Mouse (Mus musculus) megakaryocyte, embryonic 14.5 days (primary cell): ENCODE results near the gene Camkmt. TPM values are rescaled to one million over a fixed set of nuclear protein-coding genes. Genes with fewer than 3 reads are reported as not detected.

ENCODE experiments used
- H3K27me3 ChIP-seq: replicated peaks from 2 replicates; pipeline ENCODE3; 2012; ENCODE audit warnings: inconsistent platforms
- H3K36me3 ChIP-seq: replicated peaks from 2 replicates; pipeline ENCODE3; 2012; ENCODE audit warnings: low read length, inconsistent platforms, mixed read lengths
- H3K4me1 ChIP-seq: 2 replicates; pipeline ENCODE4 v1.6.1; 2012; ENCODE audit warnings: inconsistent platforms
- H3K4me3 ChIP-seq: replicated peaks from 2 replicates; pipeline ENCODE3; 2012; ENCODE audit warnings: moderate library complexity, mild to moderate bottlenecking, inconsistent platforms
- H3K9me3 ChIP-seq: 2 replicates; pipeline ENCODE4 v1.6.1; 2012; ENCODE audit warnings: inconsistent platforms
- FLI1 ChIP-seq: IDR thresholded peaks from 2 replicates; pipeline ENCODE4 v1.6.1; 2012; ENCODE audit warnings: low read length, inconsistent platforms, mixed read lengths
- GATA1 ChIP-seq: IDR thresholded peaks from 3 replicates; pipeline ENCODE4 v1.6.1; 2012; ENCODE audit warnings: mixed read lengths, low read length, inconsistent platforms, borderline replicate concordance
- polyA plus RNA-seq: library from polyadenylated mRNA; stranded (reverse); fragments of >175 nt; gene quantifications from 2 replicates; pipeline ENCODE4 v1.2.3, GENCODE M21; 2012; ENCODE audit warnings: low replicate concordance; ENCODE audit not compliant: insufficient read depth

The Camkmt gene
- polyA plus RNA-seq, 1 experiment, result 7.6 TPM

DNA sequence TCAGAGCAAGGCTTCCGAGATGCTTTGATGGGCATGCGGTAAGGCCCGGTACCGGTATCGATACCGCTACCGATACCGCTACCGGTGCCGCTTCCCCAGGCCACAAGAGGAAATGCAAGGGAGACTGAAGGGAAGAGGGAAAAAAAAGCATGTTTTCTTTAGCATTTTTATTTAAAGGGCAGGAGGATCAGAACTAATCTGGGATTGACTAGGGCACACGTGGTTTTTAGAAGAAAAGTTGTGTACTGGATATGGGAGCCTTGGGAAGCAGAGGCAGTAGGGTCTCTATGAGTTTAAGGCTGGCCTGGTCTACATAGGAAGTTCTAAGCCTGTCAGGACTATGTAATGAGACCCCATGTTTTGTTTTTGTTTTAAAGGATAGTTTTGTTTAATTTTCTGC lies 167.0 kb downstream of the Camkmt start:
- Histone ChIP-seq H3K4me3 (no peak overlapping the region), H3K9me3 (peaks cover 9% of the 10 kb centered on the region; the same call in 1 of the 2 replicates), H3K4me1 (no peaks in the 10 kb centered on the region), H3K36me3 (no peaks in the 10 kb centered on the region), H3K27me3 (no peaks in the 10 kb centered on the region)
- TF ChIP-seq GATA1 (no peak), FLI1 (no peak)

DNA sequence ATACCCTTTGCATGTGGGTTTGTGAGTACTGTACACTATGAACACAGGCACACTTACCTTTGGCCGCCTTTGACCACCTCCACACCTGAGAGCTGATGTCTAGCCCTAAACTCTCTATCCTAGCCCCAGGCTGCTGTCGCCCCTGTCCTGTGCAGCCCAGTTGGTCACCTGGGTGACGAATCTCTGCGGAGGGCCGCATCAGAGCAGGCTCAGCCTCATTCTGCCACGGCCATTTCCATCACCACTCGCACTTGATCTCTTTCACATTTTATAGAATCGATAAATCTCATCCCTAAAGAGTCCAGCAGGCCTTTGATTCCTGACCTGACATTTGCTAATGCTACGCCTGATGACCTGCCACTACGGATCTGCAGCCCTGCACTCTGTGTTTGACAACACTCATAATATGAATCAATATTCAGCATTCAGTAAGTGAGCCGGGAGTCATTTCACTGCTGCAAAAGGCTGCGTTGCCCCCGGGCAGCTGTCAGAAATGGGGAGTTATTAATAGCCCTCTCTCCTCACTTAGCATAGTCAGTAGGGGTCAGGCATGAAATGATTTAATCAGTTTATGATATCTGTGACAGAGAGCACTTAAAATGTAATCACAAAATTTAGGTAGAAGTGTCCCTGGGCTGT lies 168.5 kb downstream of the Camkmt start:
- no peak for TF ChIP-seq FLI1
- TF ChIP-seq GATA1, result no peak
- H3K36me3 ChIP-seq, result no peaks in the 10 kb centered on the region
- no peak overlapping the region for H3K4me3 ChIP-seq
- H3K4me1 ChIP-seq, result no peaks in the 10 kb centered on the region
- no peaks in the 10 kb centered on the region for H3K27me3 ChIP-seq
- peaks cover 15% of the 10 kb centered on the region for H3K9me3 ChIP-seq

DNA sequence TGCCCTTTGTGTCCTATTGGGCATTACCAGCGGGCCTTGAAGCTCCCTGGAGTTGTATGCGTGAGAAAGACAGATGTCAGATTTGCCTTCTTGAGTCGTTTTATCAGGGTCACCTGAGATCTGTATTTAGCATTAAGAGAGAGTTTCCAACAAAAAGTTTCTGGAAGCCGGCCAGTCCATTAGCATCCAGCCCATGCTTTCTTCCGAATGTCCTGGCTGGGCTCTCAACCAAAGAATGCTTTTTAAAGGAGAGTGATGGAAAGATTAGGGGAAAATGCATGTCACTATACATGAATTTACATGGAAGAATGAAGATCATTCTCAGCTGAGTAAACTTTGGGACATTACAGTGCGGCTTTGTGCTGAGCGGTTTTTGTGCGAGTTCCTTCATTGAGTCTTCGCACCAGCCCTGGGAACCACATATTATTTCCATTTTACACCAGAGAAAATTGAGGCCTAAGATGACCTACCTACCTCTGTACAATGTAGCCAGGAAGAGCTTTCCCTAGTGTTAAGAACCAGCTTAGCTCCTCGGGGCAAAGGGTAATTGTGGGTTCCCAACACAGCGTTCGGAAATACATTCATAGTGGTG lies 176.6 kb downstream of the Camkmt start:
- H3K4me1 ChIP-seq, result no peaks in the 10 kb centered on the region
- H3K27me3 ChIP-seq, result no peaks in the 10 kb centered on the region
- H3K4me3 ChIP-seq, result no peak overlapping the region
- H3K9me3 ChIP-seq, result peaks cover 33% of the 10 kb centered on the region
- no peaks in the 10 kb centered on the region for H3K36me3 ChIP-seq
- TF ChIP-seq GATA1, result no peak
- no peak for TF ChIP-seq FLI1

DNA sequence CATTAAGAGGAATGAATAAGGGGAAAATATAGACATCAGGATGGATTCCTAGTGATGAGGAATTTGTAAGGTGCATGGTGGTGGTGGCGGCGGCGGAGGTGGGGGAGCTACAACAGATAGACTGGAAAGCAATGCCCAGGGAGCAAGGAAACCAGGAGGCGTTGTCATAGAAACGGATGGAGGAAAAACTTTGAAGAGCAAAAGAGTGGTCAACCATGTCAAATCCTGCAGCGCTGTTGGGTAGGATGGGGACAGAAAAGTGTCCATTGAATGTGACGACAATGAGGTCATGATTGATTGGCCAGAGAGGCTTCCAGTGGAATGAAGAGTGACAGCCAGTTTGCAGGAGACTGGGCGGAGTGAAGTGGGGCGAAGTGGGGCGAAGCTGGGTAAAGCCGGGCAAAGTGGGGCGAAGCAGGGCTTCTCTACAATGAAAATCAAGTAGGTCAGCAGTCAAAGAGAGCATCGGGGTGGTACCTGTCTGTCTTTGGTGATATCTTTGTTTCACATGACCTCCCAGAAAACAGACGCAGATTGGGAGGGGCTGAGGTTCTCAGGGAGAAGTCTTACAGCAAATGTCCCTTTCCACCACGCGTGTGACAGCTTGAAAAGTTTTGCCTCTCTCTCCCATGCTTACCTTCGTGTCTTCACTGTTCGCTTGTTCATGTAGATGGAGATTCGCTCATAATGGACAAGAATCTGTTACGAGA lies 181.3 kb downstream of the Camkmt start:
- H3K36me3 ChIP-seq, result no peaks in the 10 kb centered on the region
- H3K9me3 ChIP-seq, result peaks cover 36% of the 10 kb centered on the region
- H3K4me1 ChIP-seq, result no peaks in the 10 kb centered on the region
- H3K4me3 ChIP-seq, result no peak overlapping the region
- TF ChIP-seq FLI1 (no peak), GATA1 (no peak)
- H3K27me3 ChIP-seq, result no peaks in the 10 kb centered on the region

DNA sequence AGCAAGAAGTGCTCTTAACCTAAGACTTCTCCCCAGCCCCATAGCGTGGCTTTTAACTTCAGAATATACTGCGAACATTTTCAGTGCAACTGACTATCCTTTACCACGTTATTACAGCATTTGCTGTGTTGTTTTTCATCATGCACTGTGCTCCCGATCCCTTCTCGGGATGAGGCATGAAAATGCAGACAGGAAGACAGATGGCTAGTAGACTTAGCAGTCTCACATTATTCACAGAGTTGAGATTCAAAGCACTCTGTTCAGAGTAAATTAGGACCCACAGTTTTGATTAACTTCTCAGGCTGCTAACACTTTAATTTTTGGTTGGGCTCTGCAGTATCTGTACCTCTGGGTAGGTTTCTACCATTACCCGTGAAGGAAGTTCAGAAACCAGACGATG lies 189.4 kb downstream of the Camkmt start:
- Histone ChIP-seq H3K4me1 (no peaks in the 10 kb centered on the region), H3K9me3 (peaks cover 46% of the 10 kb centered on the region)
- TF ChIP-seq GATA1 (no peak), FLI1 (no peak)

DNA sequence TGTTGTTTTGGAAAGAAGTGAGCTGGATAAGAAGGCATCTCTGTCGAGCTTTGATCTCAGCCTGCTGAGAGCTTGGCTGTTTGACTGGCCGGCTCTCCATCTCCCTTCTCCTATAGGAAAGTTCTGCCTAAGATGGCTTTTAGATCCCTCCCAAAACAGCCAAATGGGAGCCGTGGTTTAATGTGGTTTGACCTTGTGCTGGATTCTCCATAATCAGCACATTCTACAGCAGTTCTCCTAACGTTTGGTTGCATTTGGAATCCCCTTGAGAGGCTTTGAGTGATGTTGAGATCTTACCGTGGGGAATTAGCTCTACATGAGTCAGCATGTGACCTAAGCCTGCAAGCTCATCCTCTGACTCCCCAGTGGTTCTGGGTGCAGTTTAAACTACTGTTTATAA lies 192.1 kb downstream of the Camkmt start:
- TF ChIP-seq FLI1, result no peak
- TF ChIP-seq GATA1, result no peak

More for the DNA sequence above, 189.4 kb downstream of the Camkmt start:
- H3K36me3 ChIP-seq, result no peaks in the 10 kb centered on the region
- H3K4me3 ChIP-seq, result no peak overlapping the region
- no peaks in the 10 kb centered on the region for H3K27me3 ChIP-seq

DNA sequence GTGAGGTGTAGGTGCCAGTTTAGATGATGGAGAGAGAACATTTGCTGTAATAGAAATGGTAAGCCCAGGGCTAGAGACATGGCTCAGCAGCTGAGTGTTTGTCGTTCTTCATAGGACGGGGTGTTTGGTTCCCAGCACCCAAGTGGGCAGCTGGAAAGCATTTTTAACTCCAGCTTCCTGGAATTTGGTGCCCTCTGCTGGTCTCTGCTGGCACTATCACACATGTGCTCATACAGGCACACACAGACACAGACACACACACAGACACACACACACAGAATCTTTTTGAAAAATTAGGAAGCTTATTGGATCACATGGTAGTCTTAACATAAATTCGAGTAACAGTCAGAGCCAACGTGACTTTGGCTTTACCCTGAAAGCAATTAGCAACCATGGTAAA lies 200.8 kb downstream of the Camkmt start:
- Histone ChIP-seq H3K4me3 (no peak overlapping the region), H3K4me1 (no peaks in the 10 kb centered on the region), H3K27me3 (no peaks in the 10 kb centered on the region), H3K36me3 (no peaks in the 10 kb centered on the region), H3K9me3 (peaks cover 56% of the 10 kb centered on the region)
- TF ChIP-seq FLI1 (no peak), GATA1 (no peak)

More for the DNA sequence above, 192.1 kb downstream of the Camkmt start:
- H3K36me3 ChIP-seq, result no peaks in the 10 kb centered on the region
- H3K4me3 ChIP-seq, result no peak overlapping the region
- peaks cover 60% of the 10 kb centered on the region for H3K9me3 ChIP-seq
- H3K4me1 ChIP-seq, result no peaks in the 10 kb centered on the region
- H3K27me3 ChIP-seq, result no peaks in the 10 kb centered on the region

DNA sequence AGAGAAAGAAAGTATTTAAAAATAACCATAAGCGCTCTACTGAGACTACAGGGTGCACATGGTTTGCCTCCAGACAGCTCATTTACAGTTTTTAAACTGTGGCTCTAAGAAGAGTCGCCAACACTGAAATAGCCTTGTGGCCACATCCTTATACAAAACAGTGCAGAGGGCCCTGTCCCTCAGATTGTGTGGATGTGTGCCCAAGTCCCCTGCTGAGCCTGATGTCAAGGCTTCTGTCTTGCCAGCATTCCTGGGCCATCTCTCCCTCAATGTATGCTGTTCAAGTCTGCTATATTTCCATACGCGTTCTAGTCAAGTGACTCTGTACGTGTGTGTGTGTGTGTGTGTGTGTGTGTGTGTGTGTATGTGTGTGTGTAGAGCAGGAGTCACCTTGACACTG lies 201.2 kb downstream of the Camkmt start:
- Histone ChIP-seq H3K4me1 (no peaks in the 10 kb centered on the region), H3K9me3 (peaks cover 52% of the 10 kb centered on the region), H3K27me3 (no peaks in the 10 kb centered on the region), H3K36me3 (no peaks in the 10 kb centered on the region), H3K4me3 (no peak overlapping the region)
- TF ChIP-seq FLI1 (no peak), GATA1 (no peak)

DNA sequence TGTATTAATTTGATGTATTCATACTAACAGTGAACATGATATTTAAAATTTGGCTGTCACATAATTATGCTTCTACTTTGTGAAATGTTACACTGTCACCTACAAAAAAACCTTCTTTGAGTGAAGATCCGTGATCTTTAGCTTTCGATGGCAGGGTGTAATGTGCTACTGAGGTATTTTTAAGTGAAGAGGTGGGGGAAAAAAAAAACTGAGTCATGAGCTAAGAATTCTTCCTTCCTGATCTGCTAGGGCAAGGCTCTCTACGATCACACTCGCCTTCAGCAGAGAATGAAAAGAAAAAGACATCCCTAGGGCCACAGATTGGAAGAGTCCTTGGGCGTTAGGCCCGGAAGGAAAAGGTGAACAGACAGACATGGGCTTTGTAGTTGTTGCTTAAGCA lies 201.9 kb downstream of the Camkmt start:
- Histone ChIP-seq H3K27me3 (no peaks in the 10 kb centered on the region), H3K9me3 (peaks cover 48% of the 10 kb centered on the region), H3K4me1 (no peaks in the 10 kb centered on the region), H3K4me3 (no peak overlapping the region), H3K36me3 (no peaks in the 10 kb centered on the region)
- TF ChIP-seq FLI1, result no peak
- TF ChIP-seq GATA1, result no peak

DNA sequence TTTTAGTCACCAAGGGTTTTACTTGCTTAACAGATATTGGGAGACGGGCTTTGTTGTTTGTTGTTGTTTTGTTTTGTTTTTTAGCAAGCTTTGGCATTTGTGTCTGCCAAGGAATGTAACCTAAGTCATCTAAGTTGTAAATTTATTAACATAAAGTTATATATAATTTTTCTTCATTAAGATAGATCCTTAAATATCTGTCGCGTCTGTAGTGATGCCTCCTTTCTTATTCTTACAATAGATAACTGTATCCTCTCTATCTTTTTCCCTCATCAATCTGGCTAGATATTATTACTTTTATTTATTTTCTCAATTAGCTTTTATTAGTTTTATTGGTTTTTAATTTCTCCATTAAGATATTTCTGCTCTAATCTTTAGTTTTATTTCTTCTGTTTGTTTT lies 213.3 kb downstream of the Camkmt start:
- H3K4me3 ChIP-seq, result no peak overlapping the region
- H3K4me1 ChIP-seq, result no peaks in the 10 kb centered on the region
- no peak for TF ChIP-seq GATA1
- H3K27me3 ChIP-seq, result no peaks in the 10 kb centered on the region
- H3K9me3 ChIP-seq, result 0 out of 2 replicates have a peak, but pooled peaks cover 11% of the 10 kb centered on the region
- no peaks in the 10 kb centered on the region for H3K36me3 ChIP-seq
